Mouse (Mus musculus): ENCODE results near the gene Mpo.
A peak's percentile ranks its signal among the peaks of the same experiment; 100 is the strongest.

Gene Mpo

GRCm38 (mm10) chr11:87805448-87805847, 12.1 kb downstream of the Mpo start:
- peak; percentile 31 for DNase-seq (ENCODE audit: low spot score)

GRCm38 (mm10) chr11:87807433-87807832, 14.1 kb downstream of the Mpo start:
- no peak for DNase-seq (ENCODE audit: low spot score)

GRCm38 (mm10) chr11:87808236-87808635, 14.9 kb downstream of the Mpo start:
- no peak for DNase-seq (ENCODE audit: low spot score)

GRCm38 (mm10) chr11:87811396-87811795, 18.0 kb downstream of the Mpo start:
- no peak for DNase-seq (ENCODE audit: low spot score)

- no peak for DNase-seq (ENCODE audit: low spot score)
Measured at GRCm38 (mm10) chr11:87814831-87815230, 21.4 kb downstream of the Mpo start.

GRCm38 (mm10) chr11:87816707-87817442, 23.5 kb downstream of the Mpo start:
- no peak for DNase-seq (ENCODE audit: low spot score)

GRCm38 (mm10) chr11:87817443-87817773, 24.0 kb downstream of the Mpo start:
- no peak for DNase-seq (ENCODE audit: low spot score)

GRCm38 (mm10) chr11:87821502-87821901, 28.1 kb downstream of the Mpo start:
- DNase-seq (ENCODE audit: low spot score) = no peak

- DNase-seq (ENCODE audit: low spot score) = no peak
Measured at GRCm38 (mm10) chr11:87828239-87828900, 35.0 kb downstream of the Mpo start, which contains the start of gene Lpo. Gene Lpo, minus strand, starts transcription at chr11:87828289.

GRCm38 (mm10) chr11:87840676-87841075, 47.3 kb downstream of the Mpo start:
- no peak for DNase-seq (ENCODE audit: low spot score)

- DNase-seq (ENCODE audit: low spot score) = no peak
Measured at GRCm38 (mm10) chr11:87841436-87841835, 48.1 kb downstream of the Mpo start.

GRCm38 (mm10) chr11:87846968-87847600, 53.7 kb downstream of the Mpo start:
- no peak for DNase-seq (ENCODE audit: low spot score)

- DNase-seq (ENCODE audit: low spot score) = no peak
Measured at GRCm38 (mm10) chr11:87847884-87848283, 54.5 kb downstream of the Mpo start.

GRCm38 (mm10) chr11:87852690-87853596, 59.6 kb downstream of the Mpo start, which contains the start of gene Mks1:
Gene Mks1, plus strand, starts transcription at chr11:87853215.
- peak; percentile 81 for DNase-seq (ENCODE audit: low spot score)

- DNase-seq (ENCODE audit: low spot score) = no peak
Measured at GRCm38 (mm10) chr11:87853597-87853954, 60.2 kb downstream of the Mpo start.
